Mouse (Mus musculus) fibroblast of lung, adult 2 months (primary cell): ENCODE measurements around the gene Fbxw11.
A peak's percentile ranks its signal among the peaks of the same experiment; 100 is the strongest.
"Not testable (repeated sequence)": the region's sequence is repeated elsewhere in the genome, so short reads cannot be mapped to it uniquely, and the experiment has no call there.

ENCODE experiments used
- DNase-seq: peaks from one replicate; pipeline ENCODE4 v3.0.0-alpha.2; 2011; ENCODE audit warnings: low read depth

Fbxw11 gene

GRCm38 (mm10) chr11:32676777-32677176 is 34.3 kb downstream of the Fbxw11 start:
- no peak for DNase-seq

GRCm38 (mm10) chr11:32677811-32678210 is 35.3 kb downstream of the Fbxw11 start:
- DNase-seq = peak; percentile 88

- not testable (repeated sequence) for DNase-seq
Observed at GRCm38 (mm10) chr11:32679091-32679490, 36.6 kb downstream of the Fbxw11 start.

GRCm38 (mm10) chr11:32680014-32680413 is 37.5 kb downstream of the Fbxw11 start:
- no peak for DNase-seq

- DNase-seq = no peak
Observed at GRCm38 (mm10) chr11:32681192-32681795, 38.8 kb downstream of the Fbxw11 start.

GRCm38 (mm10) chr11:32682335-32683102 is 40.0 kb downstream of the Fbxw11 start:
- no peak for DNase-seq

GRCm38 (mm10) chr11:32684690-32685254 is 42.2 kb downstream of the Fbxw11 start:
- no peak for DNase-seq

GRCm38 (mm10) chr11:32688245-32688855 is 45.8 kb downstream of the Fbxw11 start:
- DNase-seq = peak; percentile 80

- DNase-seq = no peak
Observed at GRCm38 (mm10) chr11:32689510-32689909, 47.0 kb downstream of the Fbxw11 start.

GRCm38 (mm10) chr11:32692834-32693233 is 50.3 kb downstream of the Fbxw11 start:
- no peak for DNase-seq

GRCm38 (mm10) chr11:32693431-32694141 is 51.1 kb downstream of the Fbxw11 start:
- DNase-seq = peak; percentile 40

GRCm38 (mm10) chr11:32694322-32695003 is 51.9 kb downstream of the Fbxw11 start:
- DNase-seq = not testable (repeated sequence)

GRCm38 (mm10) chr11:32696446-32697090 is 54.0 kb downstream of the Fbxw11 start:
- no peak for DNase-seq

- DNase-seq = no peak
Observed at GRCm38 (mm10) chr11:32697695-32698094, 55.2 kb downstream of the Fbxw11 start.

- no peak for DNase-seq
Observed at GRCm38 (mm10) chr11:32699913-32700493, 57.5 kb downstream of the Fbxw11 start.

- no peak for DNase-seq
Observed at GRCm38 (mm10) chr11:32701566-32701965, 59.0 kb downstream of the Fbxw11 start.

- DNase-seq = no peak
Observed at GRCm38 (mm10) chr11:32704241-32704890, 61.8 kb downstream of the Fbxw11 start.

- no peak for DNase-seq
Observed at GRCm38 (mm10) chr11:32706406-32706993, 64.0 kb downstream of the Fbxw11 start.

- DNase-seq = no peak
Observed at GRCm38 (mm10) chr11:32707481-32707880, 65.0 kb downstream of the Fbxw11 start.
